Mouse (Mus musculus) cerebellum, adult 2 months (tissue): Measurements from ENCODE around the gene Olfr488.
"Not testable (repeated sequence)": the region's sequence is repeated elsewhere in the genome, so short reads cannot be mapped to it uniquely, and the experiment has no call there.

Source experiments
- CTCF ChIP-seq: fragments of 200-500 bp; IDR thresholded peaks from 2 replicates; pipeline ENCODE4 v1.5.1; 2011; ENCODE audit warnings: low read depth, mild to moderate bottlenecking, control low read depth, low read length, moderate library complexity, borderline replicate concordance; ENCODE audit not compliant: insufficient read depth
- POLR2A ChIP-seq: fragments of 200-500 bp; IDR thresholded peaks from 2 replicates; pipeline ENCODE4 v1.6.1; 2011; ENCODE audit warnings: low read length, control low read depth, borderline replicate concordance; ENCODE audit not compliant: insufficient read depth

DNA sequence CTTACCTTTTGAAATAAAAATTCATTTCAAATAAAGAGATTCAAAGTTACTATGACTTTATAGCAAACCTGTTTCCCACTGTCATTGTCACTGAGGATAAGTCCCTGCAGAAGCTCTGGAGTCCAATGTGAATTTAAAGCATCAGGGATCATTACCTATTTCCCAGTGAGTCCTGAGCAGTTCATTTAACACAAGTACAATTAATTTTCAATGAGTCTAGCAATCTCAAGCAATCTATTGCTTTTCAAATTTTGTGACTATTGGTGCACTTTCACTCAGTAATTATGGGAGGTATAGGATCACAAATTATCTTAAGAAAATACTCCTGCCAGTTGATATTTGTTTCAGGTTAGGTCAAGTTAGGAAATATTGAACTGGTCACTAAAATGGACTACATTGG, 43.6 kb downstream of the Olfr488 start, which contains the start of gene Olfr487:
- TF ChIP-seq CTCF, POLR2A: not testable (repeated sequence)
